Mouse (Mus musculus): ENCODE measurements around the gene Ghsr. TPM values are rescaled to one million over a fixed set of nuclear protein-coding genes. Genes with fewer than 3 reads are reported as not detected.

The Ghsr gene
- polyA plus RNA-seq (2012): not detected in 2 replicates

DNA sequence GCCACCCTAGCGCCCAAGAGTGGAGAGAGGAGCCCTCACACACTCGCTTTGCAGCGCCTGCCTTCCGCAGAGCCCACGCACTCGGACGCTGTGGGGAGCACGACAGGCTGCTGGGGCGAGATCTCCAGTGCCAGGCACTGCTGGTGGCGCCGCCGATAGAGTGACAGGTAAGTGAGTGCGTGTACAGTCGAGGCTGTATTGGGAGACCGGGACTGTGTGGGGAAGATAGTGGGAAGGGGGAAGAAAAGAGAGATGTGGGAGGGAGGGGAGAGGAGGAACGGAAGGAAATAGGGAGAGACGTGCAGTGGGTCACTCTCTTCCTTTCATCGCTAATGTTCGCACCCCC is at the start of gene Ghsr:
Ghsr (plus strand) TSS at position 76 of the 346 bp plus-strand sequence.
- no peak for TF ChIP-seq GATA1 (IDR thresholded peaks at IDR 0.05; ENCODE audit: low read length)

DNA sequence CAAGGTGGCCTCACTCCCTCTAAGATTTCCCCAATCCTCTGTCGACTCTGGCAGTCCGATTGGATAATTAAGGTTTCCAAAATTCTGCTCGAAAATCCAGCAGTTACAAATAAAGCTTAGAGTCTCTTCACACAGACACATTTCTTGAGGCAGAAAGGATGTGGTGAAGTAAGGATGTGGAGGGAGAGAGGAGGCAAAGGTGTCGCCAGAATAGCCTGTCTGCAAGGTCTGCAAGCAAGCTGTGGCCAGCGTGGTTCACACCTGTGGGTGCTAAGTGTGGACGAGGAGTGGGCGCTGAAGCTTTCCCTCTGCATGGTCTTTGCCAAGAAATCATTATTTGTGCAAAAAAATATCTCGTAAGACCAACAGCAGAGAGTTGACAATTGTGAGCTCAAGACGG is 48.6 kb upstream of the Ghsr start:
- TF ChIP-seq GATA1 (IDR thresholded peaks at IDR 0.05; ENCODE audit: low read length): no peak

DNA sequence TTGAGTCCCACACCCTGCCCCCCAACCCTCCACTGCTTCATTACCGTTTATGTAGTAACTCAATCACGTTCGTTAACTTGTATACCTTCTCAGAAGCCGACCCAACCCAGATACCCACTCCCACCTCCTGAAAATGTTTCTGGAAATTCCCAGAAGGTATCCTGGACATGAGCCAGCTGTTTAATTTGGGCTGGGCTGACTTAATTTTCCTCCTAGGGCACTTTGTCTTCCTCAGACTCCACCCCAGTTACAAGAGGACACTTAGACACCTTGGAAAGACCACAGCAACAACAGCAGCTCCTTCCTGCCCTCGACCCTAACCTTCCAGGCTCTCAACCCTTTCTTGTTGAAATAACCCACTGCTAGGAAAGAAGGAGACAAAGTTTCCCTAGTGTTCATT is 47.6 kb upstream of the Ghsr start:
- TF ChIP-seq GATA1 (IDR thresholded peaks at IDR 0.05; ENCODE audit: low read length): no peak

DNA sequence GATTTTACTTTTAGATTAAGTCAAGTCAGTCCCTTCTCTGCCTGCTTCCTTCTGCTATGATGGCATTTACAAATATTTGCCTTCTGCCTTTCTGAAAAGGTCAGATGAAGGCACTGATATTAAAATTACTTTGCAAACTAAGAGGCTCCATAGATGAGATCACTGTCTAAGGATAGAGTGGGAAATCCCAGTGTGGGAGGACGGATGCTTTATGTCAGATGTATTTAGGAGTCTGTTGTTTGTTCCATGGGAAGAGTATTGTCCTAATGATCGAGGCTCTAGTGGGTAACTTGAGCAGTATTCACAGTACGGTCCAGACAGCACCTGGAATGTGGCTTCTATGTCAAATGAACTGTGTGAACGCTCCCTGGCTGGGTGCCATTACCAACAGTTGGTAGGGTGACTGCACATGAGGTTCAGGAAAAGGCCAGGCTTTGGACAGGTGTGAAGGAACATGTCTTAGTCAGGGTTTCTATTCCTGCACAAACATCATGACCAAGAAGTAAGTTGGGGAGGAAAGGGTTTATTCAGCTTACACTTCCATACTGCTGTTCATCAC is 44.4 kb upstream of the Ghsr start:
- TF ChIP-seq GATA1 (IDR thresholded peaks at IDR 0.05; ENCODE audit: low read length): no peak

DNA sequence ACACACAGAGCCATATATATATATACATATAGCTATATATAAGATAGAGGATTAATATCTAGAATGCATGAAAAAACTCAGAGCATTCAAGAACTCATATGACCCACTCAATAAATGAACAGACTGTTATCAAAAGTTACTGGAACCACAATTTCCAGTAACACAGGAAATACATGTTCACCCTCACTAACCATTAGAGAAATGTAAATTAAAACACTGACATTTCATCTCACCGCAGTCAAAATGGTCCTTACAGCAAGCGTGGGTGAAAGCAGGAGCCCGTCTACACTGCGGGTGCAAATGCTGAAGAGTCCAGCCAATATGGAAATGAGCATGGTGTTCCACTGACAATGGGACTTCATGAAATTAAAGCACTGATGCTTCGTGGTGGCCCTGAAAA is 40.4 kb upstream of the Ghsr start:
- TF ChIP-seq GATA1 (IDR thresholded peaks at IDR 0.05; ENCODE audit: low read length): no peak

DNA sequence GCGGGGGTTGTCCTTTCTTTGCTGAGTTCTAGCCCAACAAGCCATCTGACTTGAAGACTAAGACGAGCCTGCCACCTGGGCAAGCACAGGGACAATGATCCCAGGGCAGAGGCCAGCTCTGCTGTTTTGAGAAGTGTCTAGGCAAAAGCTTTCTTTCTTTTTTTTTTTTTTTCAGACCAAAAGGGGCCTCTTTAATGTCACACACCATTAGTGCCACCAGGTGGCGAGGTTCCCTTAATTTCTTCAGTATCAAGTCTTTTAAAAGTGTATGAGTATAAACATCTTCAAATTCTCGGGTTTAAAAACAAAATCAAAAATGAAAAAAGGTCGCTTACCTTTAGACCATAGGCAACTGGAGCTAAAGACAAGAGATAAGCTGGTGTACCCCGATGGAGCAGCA is 32.7 kb upstream of the Ghsr start:
- TF ChIP-seq GATA1 (IDR thresholded peaks at IDR 0.05; ENCODE audit: low read length): no peak

DNA sequence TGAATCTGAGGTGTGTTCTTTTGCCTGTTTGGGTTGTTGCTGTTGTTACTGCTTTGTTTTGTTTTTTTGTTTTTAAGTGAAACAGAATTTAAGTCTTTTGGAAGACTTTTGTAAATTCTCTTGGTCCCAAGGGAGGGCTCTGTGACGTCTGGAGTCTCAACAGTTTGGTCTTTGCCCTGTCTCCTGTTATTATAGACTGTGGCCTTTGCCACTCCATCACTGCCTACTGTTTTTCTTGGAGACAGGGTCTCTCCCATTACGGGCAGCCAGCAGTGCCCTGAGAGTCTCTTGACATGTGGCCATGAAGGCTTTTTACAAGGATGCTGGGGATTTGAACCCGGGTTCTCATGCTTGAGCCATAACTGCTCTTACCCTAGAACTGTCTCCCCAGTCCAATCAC is 32.3 kb upstream of the Ghsr start:
- no peak for TF ChIP-seq GATA1 (IDR thresholded peaks at IDR 0.05; ENCODE audit: low read length)

DNA sequence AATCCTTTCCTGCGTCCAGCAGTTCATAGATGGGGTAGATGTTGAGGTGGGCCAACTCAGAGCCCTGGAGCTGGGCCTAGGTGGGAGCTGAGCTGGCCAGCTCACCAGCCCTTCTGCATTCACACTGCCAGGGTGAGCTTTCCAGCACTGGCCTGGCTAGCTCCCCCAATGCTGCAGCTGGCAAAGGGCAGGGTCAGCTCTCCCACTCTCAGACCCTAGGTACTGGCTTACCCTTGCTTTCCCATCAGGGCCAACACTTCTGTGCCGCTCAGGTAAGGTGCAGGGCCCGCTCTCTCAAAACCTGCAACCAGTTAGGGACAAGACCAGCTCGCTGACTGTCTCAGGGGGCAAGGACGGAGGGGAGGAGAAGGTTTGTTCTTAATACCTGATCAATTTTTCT is 30.4 kb upstream of the Ghsr start:
- TF ChIP-seq GATA1 (IDR thresholded peaks at IDR 0.05; ENCODE audit: low read length): no peak

DNA sequence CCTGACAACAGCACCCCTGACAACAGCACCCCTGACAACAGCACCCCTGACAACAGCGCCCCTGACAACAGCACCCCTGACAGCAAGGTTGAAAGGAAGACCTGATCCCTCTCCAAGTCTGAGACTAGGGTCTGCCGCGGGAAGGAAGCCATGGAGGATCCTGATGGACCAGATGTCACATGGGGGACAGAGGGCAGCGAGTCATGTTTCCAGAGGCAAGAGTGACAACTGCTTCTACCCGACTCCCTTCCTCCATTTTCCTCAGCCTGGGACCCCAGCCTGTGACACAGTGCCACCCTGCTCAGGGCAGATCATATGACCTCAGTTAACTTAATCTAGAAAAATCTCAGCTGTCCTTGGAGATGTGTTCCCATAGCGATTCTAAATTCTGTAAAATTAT is 28.7 kb upstream of the Ghsr start:
- TF ChIP-seq GATA1 (IDR thresholded peaks at IDR 0.05; ENCODE audit: low read length): no peak

DNA sequence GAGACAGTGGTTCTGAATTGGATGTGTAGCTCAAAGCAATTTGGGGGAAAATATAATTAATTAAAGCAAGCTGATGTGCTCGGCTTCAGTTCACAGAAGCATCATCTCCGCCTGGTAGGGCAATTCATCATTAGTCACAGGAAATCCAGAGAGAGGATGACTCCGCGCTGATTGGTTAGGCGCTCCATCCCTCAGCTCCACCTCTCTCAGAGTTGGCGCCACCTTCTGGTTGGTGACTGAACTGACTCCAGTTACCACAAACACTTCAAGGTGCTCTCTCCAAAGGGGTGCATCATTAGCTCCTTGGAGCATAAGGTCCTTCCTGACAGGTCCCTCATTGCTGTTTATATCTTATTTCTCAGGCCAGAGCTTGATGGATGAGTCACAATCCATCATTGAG is 25.6 kb upstream of the Ghsr start:
- TF ChIP-seq GATA1 (IDR thresholded peaks at IDR 0.05; ENCODE audit: low read length): no peak

DNA sequence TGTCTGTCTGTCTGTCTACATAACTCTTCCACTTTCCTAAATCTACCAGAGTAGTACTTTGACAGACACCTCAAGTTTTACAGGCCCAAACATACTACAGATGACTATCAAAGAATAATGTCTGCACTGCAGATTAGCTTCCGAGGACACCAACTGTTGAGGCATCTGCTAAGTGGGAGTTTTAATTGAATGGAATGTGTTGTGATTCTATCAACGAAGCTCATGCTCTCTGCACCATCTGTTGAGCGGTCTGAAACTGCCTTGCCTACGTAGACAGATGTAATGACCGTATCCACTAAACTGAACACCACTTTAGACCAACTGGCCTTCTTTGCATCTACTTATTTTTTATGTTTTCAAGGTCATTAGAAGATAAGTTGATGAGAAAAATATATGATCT is 22.7 kb upstream of the Ghsr start:
- TF ChIP-seq GATA1 (IDR thresholded peaks at IDR 0.05; ENCODE audit: low read length): no peak

DNA sequence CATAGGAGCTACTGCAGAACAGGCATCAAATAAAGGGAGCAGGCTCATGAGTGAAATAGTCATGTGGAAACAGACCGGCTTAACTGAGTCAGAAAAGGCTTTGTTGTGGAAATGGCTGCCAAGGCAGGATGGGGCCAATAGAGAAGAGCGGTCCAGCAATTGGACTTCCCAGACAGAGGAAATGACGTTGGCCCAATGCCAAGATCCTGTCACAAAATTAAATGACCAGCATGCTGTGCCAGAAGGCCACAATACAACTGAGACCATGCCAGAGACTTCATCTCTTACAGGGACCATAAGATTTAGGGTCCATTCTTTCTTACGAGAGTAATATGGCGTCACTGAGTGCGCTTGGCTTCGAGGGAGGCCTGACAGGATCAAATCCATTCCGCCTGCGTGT is 20.0 kb upstream of the Ghsr start:
- TF ChIP-seq GATA1 (IDR thresholded peaks at IDR 0.05; ENCODE audit: low read length): no peak

DNA sequence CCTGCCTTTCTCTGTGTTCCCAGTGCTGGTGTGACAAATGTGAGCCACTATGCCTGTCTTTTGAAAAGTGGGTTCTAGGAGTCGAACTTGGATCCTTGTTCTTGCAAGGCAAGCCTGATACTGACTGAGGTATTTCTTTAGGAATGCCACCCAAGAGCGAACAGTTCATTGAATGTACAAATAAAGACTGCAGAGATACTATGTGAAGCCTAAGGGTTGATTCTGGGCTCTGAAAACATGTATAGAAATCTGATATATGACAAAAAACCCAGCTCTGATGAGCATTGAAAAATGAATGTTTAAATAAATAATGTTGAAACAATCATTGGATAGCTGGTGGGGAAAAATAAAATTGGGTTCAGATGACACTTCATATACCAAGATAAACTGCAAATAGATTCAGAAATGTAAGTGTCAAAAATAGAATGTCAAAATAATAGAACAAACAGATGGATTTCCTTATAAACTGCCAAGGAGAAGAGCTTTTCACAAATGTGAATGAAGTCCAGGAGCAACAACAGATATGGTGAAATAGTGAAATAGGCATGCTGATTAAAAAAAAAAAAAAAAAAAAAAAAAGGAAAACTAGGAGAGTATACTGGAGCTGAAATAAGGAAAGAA is 11.9 kb upstream of the Ghsr start:
- no peak for TF ChIP-seq GATA1 (IDR thresholded peaks at IDR 0.05; ENCODE audit: low read length)

DNA sequence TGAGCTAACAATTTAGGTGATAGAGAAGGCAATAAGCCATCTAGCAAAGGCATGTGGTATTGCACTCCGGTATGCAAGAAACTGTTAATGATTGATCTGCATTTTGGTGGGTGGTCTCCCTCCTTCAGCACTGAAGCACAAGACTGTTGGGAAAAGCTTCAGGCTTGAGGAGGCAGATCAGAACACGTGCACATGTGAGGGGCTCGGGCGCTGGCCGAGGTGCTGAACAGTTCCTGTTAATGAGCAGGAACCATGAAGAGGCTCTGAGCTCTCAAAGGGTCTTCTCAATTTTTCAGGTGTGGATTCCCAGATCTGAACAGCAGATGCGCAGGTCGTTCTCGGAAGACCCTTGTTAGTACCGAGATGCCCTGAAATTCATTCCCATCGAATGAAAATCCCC is 1.0 kb upstream of the Ghsr start:
- no peak for TF ChIP-seq GATA1 (IDR thresholded peaks at IDR 0.05; ENCODE audit: low read length)

DNA sequence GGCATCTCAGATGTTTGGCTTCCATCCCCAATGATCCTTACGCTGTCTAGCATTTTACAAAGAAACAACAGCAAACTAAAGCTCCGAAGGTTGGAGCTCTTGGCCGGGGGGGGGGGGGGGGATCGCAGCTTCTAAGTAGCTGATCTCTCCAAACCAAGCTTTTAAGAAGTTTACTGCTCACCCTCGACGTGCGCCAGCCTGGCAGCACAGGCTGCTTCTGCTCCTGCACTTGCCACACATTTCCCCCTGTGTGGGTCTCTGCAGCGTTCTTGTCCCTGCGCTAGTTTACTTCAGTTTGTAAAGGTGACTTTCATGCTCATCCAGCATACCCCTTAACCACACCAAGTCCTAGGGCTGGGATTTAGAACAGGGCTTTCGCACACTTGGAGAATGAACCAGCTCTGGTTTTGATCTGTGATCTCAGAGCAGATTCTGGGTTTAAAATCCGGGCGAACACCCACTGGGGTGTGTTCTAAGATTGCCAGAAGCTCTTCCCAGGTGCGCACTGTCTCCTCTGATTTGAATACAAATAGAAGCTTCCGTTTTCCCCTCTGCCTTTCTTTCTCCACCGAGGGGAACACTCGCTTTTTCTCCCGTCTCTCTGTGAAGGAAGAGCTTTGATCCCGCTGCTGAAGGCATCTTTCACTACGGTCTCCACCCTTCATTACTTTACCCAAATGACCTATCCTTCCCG is 422 bp upstream of the Ghsr start:
- TF ChIP-seq GATA1 (IDR thresholded peaks at IDR 0.05; ENCODE audit: low read length): no peak

DNA sequence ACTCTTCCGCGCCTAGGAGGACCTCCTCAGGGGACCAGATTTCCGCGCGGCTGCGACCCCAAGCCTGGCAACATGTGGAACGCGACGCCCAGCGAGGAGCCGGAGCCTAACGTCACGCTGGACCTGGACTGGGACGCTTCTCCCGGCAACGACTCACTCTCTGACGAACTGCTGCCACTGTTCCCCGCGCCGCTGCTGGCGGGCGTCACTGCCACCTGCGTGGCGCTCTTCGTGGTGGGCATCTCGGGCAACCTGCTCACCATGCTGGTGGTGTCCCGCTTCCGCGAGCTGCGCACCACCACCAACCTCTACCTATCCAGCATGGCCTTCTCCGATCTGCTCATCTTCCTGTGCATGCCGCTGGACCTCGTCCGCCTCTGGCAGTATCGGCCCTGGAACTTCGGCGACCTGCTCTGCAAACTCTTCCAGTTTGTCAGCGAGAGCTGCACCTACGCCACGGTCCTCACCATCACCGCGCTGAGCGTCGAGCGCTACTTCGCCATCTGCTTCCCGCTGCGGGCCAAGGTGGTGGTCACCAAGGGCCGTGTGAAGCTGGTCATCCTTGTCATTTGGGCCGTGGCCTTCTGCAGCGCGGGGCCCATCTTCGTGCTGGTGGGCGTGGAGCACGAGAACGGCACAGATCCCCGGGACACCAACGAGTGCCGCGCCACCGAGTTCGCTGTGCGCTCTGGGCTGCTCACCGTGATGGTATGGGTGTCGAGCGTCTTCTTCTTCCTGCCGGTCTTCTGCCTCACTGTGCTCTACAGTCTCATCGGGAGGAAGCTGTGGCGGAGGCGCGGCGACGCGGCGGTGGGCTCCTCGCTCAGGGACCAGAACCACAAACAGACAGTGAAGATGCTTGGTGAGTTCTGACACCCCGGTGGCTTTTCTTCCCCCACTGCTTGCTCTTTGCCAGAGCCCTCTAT is 837 bp downstream of the Ghsr start:
- TF ChIP-seq GATA1 (IDR thresholded peaks at IDR 0.05; ENCODE audit: low read length): no peak
